Mouse (Mus musculus) liver, adult 2 months (tissue): ENCODE data around the gene Pno1. TPM values are rescaled to one million over a fixed set of nuclear protein-coding genes. Genes with fewer than 3 reads are reported as not detected.
A peak's percentile ranks its signal among the peaks of the same experiment; 100 is the strongest.
"Not testable (repeated sequence)": the region's sequence is repeated elsewhere in the genome, so short reads cannot be mapped to it uniquely, and the experiment has no call there.

Experiments
- DNase-seq: peaks from one replicate; pipeline ENCODE4 v3.0.0-alpha.2; 2011; ENCODE audit warnings: low read depth, low spot score; ENCODE audit errors: extremely low read depth
- H3K27ac ChIP-seq: fragments of 200-500 bp; replicated peaks from 2 replicates; pipeline ENCODE4 v1.5.1; 2012; ENCODE audit warnings: low read depth, mild to moderate bottlenecking, control low read depth, inconsistent platforms, low read length; ENCODE audit not compliant: insufficient read depth
- H3K27me3 ChIP-seq: fragments of 200-500 bp; 2 replicates; pipeline ENCODE4 v1.6.1; 2012; ENCODE audit warnings: mild to moderate bottlenecking, moderate library complexity, low read length, inconsistent platforms; ENCODE audit not compliant: control insufficient read depth, insufficient read depth
- H3K36me3 ChIP-seq: fragments of 200-500 bp; 2 replicates; pipeline ENCODE4 v1.6.1; 2012; ENCODE audit warnings: low read length, inconsistent platforms; ENCODE audit not compliant: control insufficient read depth, insufficient read depth
- H3K4me1 ChIP-seq: fragments of 200-500 bp; 2 replicates; pipeline ENCODE4 v1.6.1; 2011; ENCODE audit warnings: low read length; ENCODE audit not compliant: control insufficient read depth, insufficient read depth
- H3K4me3 ChIP-seq: fragments of 200-500 bp; 2 replicates; pipeline ENCODE4 v1.5.1; 2011; ENCODE audit warnings: low read depth, mild to moderate bottlenecking, control low read depth, low read length, moderate library complexity; ENCODE audit not compliant: insufficient read depth
- H3K79me2 ChIP-seq: fragments of 200-500 bp; 2 replicates; pipeline ENCODE4 v1.6.1; 2012; ENCODE audit warnings: inconsistent platforms, mild to moderate bottlenecking, low read length, moderate library complexity; ENCODE audit not compliant: control insufficient read depth, insufficient read depth
- H3K9ac ChIP-seq: fragments of 200-500 bp; 2 replicates; pipeline ENCODE4 v1.6.1; 2012; ENCODE audit warnings: low read depth, mild to moderate bottlenecking, control low read depth, inconsistent platforms, low read length
- CTCF ChIP-seq: fragments of 200-500 bp; IDR thresholded peaks from 2 replicates; pipeline ENCODE4 v1.5.1; 2011; ENCODE audit warnings: low read depth, low read length, control low read depth
- POLR2A ChIP-seq: fragments of 200-500 bp; IDR thresholded peaks from 2 replicates; pipeline ENCODE4 v1.6.1; 2011; ENCODE audit warnings: low read length, control low read depth; ENCODE audit not compliant: insufficient read depth; ENCODE audit errors: extremely low read depth
- WGBS: fragments of 180-500 bp; shearing (Covaris S2); methylation state at CpG from one replicate; pipeline ENCODE4 v1.1.7; 2018; 5-methylcytosine and 5-hydroxymethylcytosine counted together
- polyA plus RNA-seq: library from polyadenylated mRNA; depleted of rRNA; stranded (reverse); fragments of >200 nt; gene quantifications from 2 replicates; pipeline ENCODE4 v1.2.3, GENCODE M21; 2012; rRNA removed
- total RNA-seq: library from RNA; depleted of rRNA; stranded (reverse); fragments of >200 nt; gene quantifications from 2 replicates; pipeline ENCODE4 v1.2.3, GENCODE M21; 2014; rRNA removed

Pno1 gene
- 26.8 and 30.7 TPM in 2 replicates for total RNA-seq
- 4.0 and 4.1 TPM in 2 replicates for polyA plus RNA-seq

DNA sequence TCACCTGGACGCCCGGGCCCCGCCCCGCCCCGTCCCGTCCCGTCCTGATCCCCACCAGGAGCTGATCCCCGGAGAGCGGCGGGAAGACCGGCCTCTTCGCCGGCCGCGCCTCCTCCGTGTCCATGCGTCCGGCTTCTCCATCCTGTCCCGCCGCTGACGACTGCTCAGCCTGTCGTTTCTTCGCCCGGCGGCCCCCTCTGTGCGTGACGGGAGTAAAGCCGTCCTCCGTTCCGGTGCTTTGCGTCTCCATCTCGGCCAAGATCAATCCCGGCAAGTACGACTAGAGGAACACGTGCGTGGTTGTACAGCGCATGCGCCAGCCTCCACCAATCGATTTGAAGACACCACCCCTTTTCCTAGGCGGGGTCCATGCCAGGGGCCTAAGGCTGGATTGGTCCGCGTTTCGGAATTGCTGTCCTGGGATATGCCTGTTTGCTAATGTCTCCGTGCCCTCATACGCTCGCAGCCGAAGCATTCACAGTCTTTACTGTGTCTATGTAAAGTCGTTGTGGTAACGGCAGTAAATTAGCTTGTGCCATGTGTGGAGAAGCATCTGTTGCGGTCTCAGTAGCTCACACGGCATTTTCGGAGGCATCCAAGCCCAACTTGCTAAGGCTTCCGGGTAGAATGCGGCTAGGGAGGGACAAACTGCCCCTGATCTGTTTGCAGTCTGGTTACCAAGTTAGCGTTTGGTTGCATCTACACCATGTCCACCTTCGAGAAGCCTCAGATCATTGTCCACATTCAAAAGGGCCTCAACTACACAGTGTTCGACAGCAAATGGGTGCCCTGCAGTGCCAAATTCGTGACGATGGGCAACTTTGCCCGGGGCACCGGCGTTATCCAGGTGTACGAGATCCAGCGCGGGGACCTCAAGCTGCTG lies at the start of gene Pno1:
Pno1 (minus strand) TSS at position 311 of the 883 bp plus-strand sequence.
- TF ChIP-seq CTCF, result no peak
- peak; percentile 51; the same call in 1 of the 2 replicates for TF ChIP-seq POLR2A
- H3K4me3 ChIP-seq, result peak within 1 kb of the TSS; percentile 76
- 0 out of 2 replicates have a peak, but pooled peaks cover 2% of the 10 kb centered on the region for H3K79me2 ChIP-seq
- H3K27ac ChIP-seq, result peak within 1 kb of the TSS; percentile 66
- peaks cover 5% of the 10 kb centered on the region for H3K36me3 ChIP-seq
- peaks cover 7% of the 10 kb centered on the region; the same call in 1 of the 2 replicates for H3K4me1 ChIP-seq
- H3K9ac ChIP-seq, result peak within 1 kb of the TSS; percentile 77
- H3K27me3 ChIP-seq, result no peaks in the 10 kb centered on the region
- DNase-seq, result peak; percentile 92
- under 1% methylated on average over 65 of the region's 65 CpGs for WGBS

DNA sequence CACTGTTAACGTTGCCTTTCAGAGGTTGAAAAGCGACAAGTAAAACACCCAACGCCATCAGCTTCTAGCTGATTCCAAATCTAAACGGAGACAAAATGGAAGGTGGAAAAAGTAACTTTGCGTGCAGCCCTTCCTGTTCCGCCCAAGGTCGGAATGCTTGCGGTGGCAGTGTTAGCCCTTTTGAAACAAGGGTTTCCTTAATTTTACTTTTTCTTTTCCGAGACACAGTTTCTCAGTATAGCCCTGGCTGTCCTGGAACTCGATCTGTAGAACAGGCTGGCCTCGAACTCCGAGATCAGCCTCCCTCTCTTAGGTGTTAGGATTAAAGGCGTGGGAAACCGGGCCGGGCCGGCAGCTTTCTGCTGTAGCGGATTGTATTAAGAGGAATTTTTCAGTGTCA lies 46.5 kb upstream of the Pno1 start:
- peaks cover 16% of the 10 kb centered on the region; the same call in 1 of the 2 replicates for H3K79me2 ChIP-seq
- H3K4me3 ChIP-seq, result peak overlapping the region; percentile 70
- H3K27ac ChIP-seq, result peak overlapping the region; percentile 73
- DNase-seq, result no peak
- WGBS, result under 1% methylated on average over 17 of the region's 17 CpGs
- H3K36me3 ChIP-seq, result no peaks in the 10 kb centered on the region
- H3K9ac ChIP-seq, result peak overlapping the region; percentile 71
- TF ChIP-seq CTCF, result no peak
- no peak for TF ChIP-seq POLR2A
- H3K4me1 ChIP-seq, result peaks cover 6% of the 10 kb centered on the region; the same call in 1 of the 2 replicates
- no peaks in the 10 kb centered on the region for H3K27me3 ChIP-seq

DNA sequence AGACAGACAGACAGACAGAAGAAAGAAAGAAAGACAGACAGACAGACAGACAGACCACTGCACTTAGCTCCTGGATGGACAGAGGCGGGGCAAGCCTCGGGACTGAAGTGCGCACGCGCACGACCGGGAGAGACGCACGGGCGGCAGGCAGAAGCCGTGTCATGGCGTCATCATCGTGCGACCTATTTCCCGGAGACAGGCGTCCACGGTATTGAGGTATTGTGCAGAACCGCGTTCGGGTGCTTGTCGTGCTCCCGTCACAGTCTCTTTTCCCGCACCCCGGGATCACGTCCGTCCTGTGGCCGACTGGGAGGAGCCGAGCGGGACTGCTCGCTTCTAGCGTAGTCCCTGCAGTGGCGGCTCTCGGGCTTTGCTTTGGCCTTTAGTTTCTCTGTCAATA lies 46.1 kb upstream of the Pno1 start, which contains the start of gene C1d:
C1d (plus strand) TSS at position 137 of the 400 bp plus-strand sequence.
- TF ChIP-seq POLR2A, result peak; percentile 59; the same call in 1 of the 2 replicates
- TF ChIP-seq CTCF, result no peak
- Histone ChIP-seq H3K27me3 (no peaks in the 10 kb centered on the region), H3K27ac (peak within 1 kb of the TSS; percentile 73), H3K79me2 (peaks cover 16% of the 10 kb centered on the region; the same call in 1 of the 2 replicates), H3K36me3 (no peaks in the 10 kb centered on the region), H3K9ac (peak within 1 kb of the TSS; percentile 71), H3K4me3 (peak within 1 kb of the TSS; percentile 70), H3K4me1 (peaks cover 6% of the 10 kb centered on the region; the same call in 1 of the 2 replicates)
- WGBS, result under 1% methylated on average over 33 of the region's 33 CpGs
- peak; percentile 86 for DNase-seq

DNA sequence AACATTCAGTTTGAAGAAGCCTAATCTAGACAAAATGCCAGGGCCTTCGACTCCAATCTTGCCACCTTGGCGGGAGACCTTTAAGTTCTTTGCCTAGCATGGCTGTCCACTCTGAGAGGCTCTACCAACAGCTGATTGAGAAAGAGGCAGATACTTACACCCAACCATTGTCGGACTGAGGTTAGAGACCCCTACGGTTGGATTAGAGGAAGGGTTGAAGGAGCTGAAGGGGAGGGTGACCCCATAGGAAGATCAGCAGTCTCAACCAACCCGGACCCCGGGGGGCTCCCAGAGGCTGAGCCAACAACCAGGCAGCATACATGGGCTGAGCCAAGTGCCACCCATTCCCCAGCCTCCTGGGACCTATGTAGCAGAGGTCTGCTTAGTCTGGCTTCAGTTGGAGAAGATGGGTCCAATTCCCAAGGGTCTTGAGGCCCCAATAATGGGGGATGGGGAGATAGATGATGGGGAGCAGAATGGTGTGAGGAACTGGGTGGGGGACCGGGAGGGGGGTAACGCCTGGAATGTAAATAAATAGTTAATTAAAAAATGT lies 45.5 kb upstream of the Pno1 start:
- 54% methylated on average over 8 of the region's 8 CpGs for WGBS
- H3K4me3 ChIP-seq, result peak overlapping the region; percentile 70; the same call in 1 of the 2 replicates
- H3K9ac ChIP-seq, result peak overlapping the region; percentile 16; the same call in 1 of the 2 replicates
- no peak overlapping the region for H3K27ac ChIP-seq
- TF ChIP-seq POLR2A (no peak), CTCF (no peak)
- no peak for DNase-seq
- no peaks in the 10 kb centered on the region for H3K36me3 ChIP-seq
- H3K79me2 ChIP-seq, result peaks cover 13% of the 10 kb centered on the region; the same call in 1 of the 2 replicates
- H3K27me3 ChIP-seq, result no peaks in the 10 kb centered on the region
- peaks cover 6% of the 10 kb centered on the region; the same call in 1 of the 2 replicates for H3K4me1 ChIP-seq

DNA sequence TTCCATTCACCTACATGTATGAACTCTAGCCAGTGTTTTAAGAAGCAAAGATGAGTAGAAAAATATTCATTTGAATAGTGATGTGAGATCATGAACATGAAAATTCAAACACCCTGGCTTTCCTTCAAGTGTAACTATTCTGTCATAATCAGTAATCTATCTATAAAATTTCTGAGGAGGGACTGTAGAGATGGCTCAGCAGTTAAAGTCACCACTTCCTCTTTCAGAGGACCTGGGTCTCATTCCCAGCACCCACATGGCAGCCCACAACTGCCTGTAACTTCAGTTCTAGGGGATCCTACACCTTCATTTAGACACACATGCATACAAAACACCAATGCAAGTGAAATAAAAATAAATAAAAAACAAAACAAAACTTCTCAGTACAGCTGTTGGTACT lies 37.3 kb upstream of the Pno1 start:
- no peak for DNase-seq
- no peaks in the 10 kb centered on the region for H3K27me3 ChIP-seq
- no peak for TF ChIP-seq POLR2A
- TF ChIP-seq CTCF, result no peak
- no peaks in the 10 kb centered on the region for H3K4me1 ChIP-seq
- no peaks in the 10 kb centered on the region for H3K79me2 ChIP-seq
- no peak overlapping the region for H3K9ac ChIP-seq
- no peak overlapping the region for H3K27ac ChIP-seq
- H3K4me3 ChIP-seq, result no peak overlapping the region
- H3K36me3 ChIP-seq, result no peaks in the 10 kb centered on the region

DNA sequence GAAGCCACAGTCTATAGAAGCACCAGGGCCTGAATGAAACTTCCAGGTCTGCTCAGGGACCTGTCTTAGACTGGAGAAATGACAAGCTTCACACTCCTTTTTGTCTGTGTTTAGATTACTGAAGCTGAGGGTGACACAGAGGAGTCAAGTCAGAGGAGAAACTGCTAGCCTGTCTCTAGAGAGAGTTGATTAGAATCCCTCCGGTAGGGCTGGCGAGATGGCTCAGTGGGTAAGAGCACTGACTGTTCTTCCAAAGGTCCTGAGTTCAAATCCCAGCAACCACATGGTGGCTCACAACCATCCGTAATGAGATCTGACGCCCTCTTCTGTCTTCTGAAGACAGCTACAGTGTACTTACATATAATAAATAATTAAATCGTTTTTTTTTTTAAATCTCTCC lies 27.2 kb upstream of the Pno1 start:
- peaks cover 14% of the 10 kb centered on the region for H3K36me3 ChIP-seq
- H3K9ac ChIP-seq, DNase-seq, H3K79me2 ChIP-seq, H3K27ac ChIP-seq, H3K4me1 ChIP-seq, H3K27me3 ChIP-seq, H3K4me3 ChIP-seq: not testable (repeated sequence)
- 88% methylated on average over 5 of the region's 5 CpGs for WGBS
